Mouse (Mus musculus): Measurements from ENCODE around the gene Cys1. TPM values are rescaled to one million over a fixed set of nuclear protein-coding genes. Genes with fewer than 3 reads are reported as not detected.

The Cys1 gene
- polyA plus RNA-seq, 1 experiment from 2014 or later: 10.7 TPM

DNA sequence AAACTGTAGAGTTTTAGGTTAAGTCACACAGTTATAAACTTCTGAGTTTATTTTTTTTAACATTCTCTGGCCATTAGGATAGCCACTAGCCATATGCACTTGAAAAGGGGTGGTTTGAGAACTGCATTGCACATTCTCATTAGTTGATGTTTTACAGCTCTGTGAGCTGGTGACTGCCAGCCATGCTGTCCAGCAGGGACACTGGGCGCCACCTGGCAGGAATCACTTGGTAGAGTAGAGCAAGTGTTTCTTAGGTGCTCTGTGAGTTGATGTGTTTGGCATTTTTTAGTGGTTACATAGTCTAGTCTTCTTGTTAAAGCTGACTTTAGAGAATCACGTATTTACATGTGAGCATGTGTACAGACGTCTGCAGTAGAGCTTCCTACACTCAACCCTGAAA, 25.2 kb downstream of the Cys1 start:
- ATAC-seq (ENCODE audit: low FRiP score, low TSS enrichment): no peak
- Histone ChIP-seq H3K4me2 (replicated peaks; ENCODE audit: low read depth, low read length) (no peak overlapping the region), H3K27me3 (ENCODE audit: control insufficient read depth, insufficient read depth, low read length) (no peaks in the 10 kb centered on the region), H3K9me3 (ENCODE audit: control insufficient read depth, low read length) (no peaks in the 10 kb centered on the region), H3K4me3 (ENCODE audit: low read length) (no peak overlapping the region), H3K36me3 (ENCODE audit: control insufficient read depth, insufficient read depth, low read length) (peaks cover 58% of the 10 kb centered on the region), H3K9ac (ENCODE audit: low read depth, low read length) (no peak overlapping the region), H3K4me1 (ENCODE audit: control insufficient read depth, insufficient read depth, low read length) (peaks cover 30% of the 10 kb centered on the region), H3K27ac (ENCODE audit: low read depth, low read length) (no peak overlapping the region)
- WGBS: 79% methylated on average over 3 of the region's 3 CpGs

DNA sequence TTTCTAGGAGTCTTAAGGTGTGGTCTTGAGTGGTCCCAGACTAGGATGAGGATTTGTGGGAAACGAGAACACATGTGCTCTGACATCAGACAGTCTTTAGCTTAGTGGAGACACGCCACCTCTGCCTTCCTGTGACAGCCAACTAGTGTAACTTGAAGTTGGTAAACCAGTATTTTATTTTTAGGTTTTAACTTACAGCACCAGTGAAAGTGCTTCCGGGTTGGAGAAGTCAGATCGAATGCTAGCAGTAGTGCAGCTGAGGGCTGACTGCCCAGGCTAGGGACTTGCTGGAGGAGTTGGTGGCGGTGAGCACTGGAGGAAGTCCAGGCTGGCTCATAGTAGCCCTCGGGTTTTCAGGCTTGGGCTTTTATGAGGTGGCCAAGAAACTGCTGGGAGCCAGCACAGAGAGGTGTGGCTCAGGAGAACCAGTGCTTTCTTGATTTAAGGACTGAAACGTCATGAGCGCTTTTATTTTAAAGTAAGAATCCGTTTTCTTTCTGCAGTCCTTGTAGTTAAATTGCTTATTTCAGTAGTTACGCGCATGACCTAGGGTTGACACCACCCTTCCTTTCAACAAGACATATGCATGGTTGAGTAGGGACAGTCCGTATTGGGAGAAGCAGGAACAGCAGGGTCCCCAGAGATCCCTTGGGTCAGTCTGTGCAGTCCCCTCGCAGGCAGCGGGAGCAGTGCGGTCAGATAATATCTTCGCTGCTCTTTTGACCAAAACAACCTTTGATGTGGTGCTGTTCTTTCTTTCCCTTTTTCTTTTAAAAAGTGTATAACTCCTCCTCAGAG, 27.3 kb downstream of the Cys1 start:
- H3K9me3 ChIP-seq (ENCODE audit: control insufficient read depth, low read length): no peaks in the 10 kb centered on the region
- no peaks in the 10 kb centered on the region for H3K27me3 ChIP-seq (ENCODE audit: control insufficient read depth, insufficient read depth, low read length)
- peaks cover 46% of the 10 kb centered on the region for H3K36me3 ChIP-seq (ENCODE audit: control insufficient read depth, insufficient read depth, low read length)
- no peak for ATAC-seq (ENCODE audit: low FRiP score, low TSS enrichment)
- H3K9ac ChIP-seq (ENCODE audit: low read depth, low read length): no peak overlapping the region; the same call in 1 of the 2 replicates
- peaks cover 38% of the 10 kb centered on the region for H3K4me1 ChIP-seq (ENCODE audit: control insufficient read depth, insufficient read depth, low read length)
- whole genome bisulfite sequencing: 73% methylated on average over 16 of the region's 16 CpGs
- no peak overlapping the region for H3K27ac ChIP-seq (ENCODE audit: low read depth, low read length)
- H3K4me3 ChIP-seq (ENCODE audit: low read length): no peak overlapping the region
- no peak overlapping the region for H3K4me2 ChIP-seq (replicated peaks; ENCODE audit: low read depth, low read length)

GRCm38 (mm10) chr12:24651642-24652342, 29.8 kb downstream of the Cys1 start:
- Histone ChIP-seq H3K9ac (ENCODE audit: low read depth, low read length) (peak overlapping the region; percentile 93), H3K4me2 (replicated peaks; ENCODE audit: low read depth, low read length) (peak overlapping the region; percentile 58), H3K27ac (ENCODE audit: low read depth, low read length) (peak overlapping the region; percentile 94), H3K4me3 (ENCODE audit: low read length) (peak overlapping the region; percentile 96), H3K9me3 (ENCODE audit: control insufficient read depth, low read length) (no peaks in the 10 kb centered on the region), H3K36me3 (ENCODE audit: control insufficient read depth, insufficient read depth, low read length) (peaks cover 28% of the 10 kb centered on the region), H3K27me3 (ENCODE audit: control insufficient read depth, insufficient read depth, low read length) (no peaks in the 10 kb centered on the region), H3K4me1 (ENCODE audit: control insufficient read depth, insufficient read depth, low read length) (peaks cover 38% of the 10 kb centered on the region)
- peak; percentile 83 for ATAC-seq (ENCODE audit: low FRiP score, low TSS enrichment)
- WGBS: 2% methylated on average over 32 of the region's 36 CpGs

- H3K9ac ChIP-seq (ENCODE audit: low read depth, low read length): peak within 1 kb of the TSS; percentile 93
- peak within 1 kb of the TSS; percentile 94 for H3K27ac ChIP-seq (ENCODE audit: low read depth, low read length)
- ATAC-seq (ENCODE audit: low FRiP score, low TSS enrichment): peak; percentile 95
- H3K36me3 ChIP-seq (ENCODE audit: control insufficient read depth, insufficient read depth, low read length): peaks cover 25% of the 10 kb centered on the region
- no peaks in the 10 kb centered on the region for H3K27me3 ChIP-seq (ENCODE audit: control insufficient read depth, insufficient read depth, low read length)
- H3K4me1 ChIP-seq (ENCODE audit: control insufficient read depth, insufficient read depth, low read length): peaks cover 35% of the 10 kb centered on the region
- H3K4me3 ChIP-seq (ENCODE audit: low read length): peak within 1 kb of the TSS; percentile 96
- under 1% methylated on average over 67 of the region's 68 CpGs for WGBS
- H3K9me3 ChIP-seq (ENCODE audit: control insufficient read depth, low read length): no peaks in the 10 kb centered on the region
- peak within 1 kb of the TSS; percentile 58 for H3K4me2 ChIP-seq (replicated peaks; ENCODE audit: low read depth, low read length)
Observed at GRCm38 (mm10) chr12:24651063-24651557, 30.5 kb downstream of the Cys1 start, which contains the start of gene Klf11. Gene Klf11, plus strand, starts transcription at chr12:24651274.

DNA sequence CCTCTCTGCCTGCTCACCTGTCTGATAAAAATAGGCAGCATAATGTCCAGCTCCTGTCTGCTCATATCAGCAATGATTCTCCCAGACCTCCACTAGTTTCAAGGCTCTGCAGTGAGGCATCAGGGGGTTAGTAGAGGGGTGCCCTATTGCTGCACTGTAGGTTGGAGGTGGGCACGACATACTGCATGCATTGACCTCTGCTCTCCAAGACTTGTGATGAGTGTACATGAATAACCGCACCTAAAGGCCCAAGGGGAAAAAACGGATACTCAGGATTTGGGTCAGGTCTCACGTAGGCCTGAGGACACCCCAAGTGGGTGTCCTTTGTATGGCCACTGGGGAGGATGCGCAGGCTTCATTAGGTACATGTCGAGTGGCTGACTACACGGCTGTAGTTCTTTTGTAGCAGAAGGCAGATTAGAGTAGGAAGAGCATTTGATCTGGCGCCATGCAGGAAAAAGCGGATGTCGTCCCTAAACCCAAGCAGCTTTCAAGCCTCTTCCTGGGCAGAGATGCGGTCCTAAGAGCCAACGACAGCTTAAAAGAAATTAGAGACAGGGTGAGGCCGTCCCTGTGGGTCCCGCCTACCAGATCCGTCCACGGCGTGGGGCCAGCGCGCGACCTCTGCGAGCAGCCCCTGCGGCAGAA, 31.1 kb downstream of the Cys1 start:
- Histone ChIP-seq H3K27ac (ENCODE audit: low read depth, low read length) (peak overlapping the region; percentile 78), H3K4me2 (replicated peaks; ENCODE audit: low read depth, low read length) (peak overlapping the region; percentile 58), H3K27me3 (ENCODE audit: control insufficient read depth, insufficient read depth, low read length) (no peaks in the 10 kb centered on the region), H3K9me3 (ENCODE audit: control insufficient read depth, low read length) (no peaks in the 10 kb centered on the region), H3K4me1 (ENCODE audit: control insufficient read depth, insufficient read depth, low read length) (peaks cover 35% of the 10 kb centered on the region), H3K36me3 (ENCODE audit: control insufficient read depth, insufficient read depth, low read length) (peaks cover 19% of the 10 kb centered on the region), H3K4me3 (ENCODE audit: low read length) (peak overlapping the region; percentile 96), H3K9ac (ENCODE audit: low read depth, low read length) (peak overlapping the region; percentile 42; the same call in 1 of the 2 replicates)
- ATAC-seq (ENCODE audit: low FRiP score, low TSS enrichment): peak; percentile 6
- 5% methylated on average over 22 of the region's 22 CpGs for WGBS

- peaks cover 24% of the 10 kb centered on the region for H3K4me1 ChIP-seq (ENCODE audit: control insufficient read depth, insufficient read depth, low read length)
- no peak overlapping the region for H3K9ac ChIP-seq (ENCODE audit: low read depth, low read length)
- ATAC-seq (ENCODE audit: low FRiP score, low TSS enrichment): no peak
- H3K27ac ChIP-seq (ENCODE audit: low read depth, low read length): no peak overlapping the region
- H3K4me3 ChIP-seq (ENCODE audit: low read length): no peak overlapping the region
- H3K27me3 ChIP-seq (ENCODE audit: control insufficient read depth, insufficient read depth, low read length): no peaks in the 10 kb centered on the region
- H3K36me3 ChIP-seq (ENCODE audit: control insufficient read depth, insufficient read depth, low read length): no peaks in the 10 kb centered on the region
- no peak overlapping the region for H3K4me2 ChIP-seq (replicated peaks; ENCODE audit: low read depth, low read length)
- H3K9me3 ChIP-seq (ENCODE audit: control insufficient read depth, low read length): no peaks in the 10 kb centered on the region
- WGBS: 74% methylated on average over 1 of the region's 1 CpGs
Observed at GRCm38 (mm10) chr12:24648094-24648493, 33.5 kb downstream of the Cys1 start.

DNA sequence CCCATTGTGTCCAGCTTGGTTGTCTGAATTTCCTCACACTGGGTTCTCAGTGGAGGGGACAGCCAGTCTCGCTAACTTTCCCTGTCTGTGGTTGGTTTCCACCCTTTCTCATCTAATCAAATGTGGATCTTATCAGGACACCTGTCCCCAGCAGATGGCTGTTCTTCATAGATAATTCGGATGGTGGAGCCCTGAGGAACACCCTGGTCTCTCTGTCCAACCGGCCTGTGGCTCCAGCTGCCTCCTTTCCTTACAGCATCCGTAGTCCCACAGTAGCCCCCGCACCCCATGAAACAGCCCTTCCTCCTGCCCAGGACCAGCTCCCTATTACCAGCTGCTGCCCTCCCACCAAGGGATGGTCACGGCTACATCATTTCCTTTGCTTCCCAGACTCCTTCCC, 35.7 kb downstream of the Cys1 start:
- Histone ChIP-seq H3K27ac (ENCODE audit: low read depth, low read length) (no peak overlapping the region), H3K27me3 (ENCODE audit: control insufficient read depth, insufficient read depth, low read length) (no peaks in the 10 kb centered on the region), H3K4me2 (replicated peaks; ENCODE audit: low read depth, low read length) (no peak overlapping the region), H3K36me3 (ENCODE audit: control insufficient read depth, insufficient read depth, low read length) (no peaks in the 10 kb centered on the region), H3K4me1 (ENCODE audit: control insufficient read depth, insufficient read depth, low read length) (0 out of 2 replicates have a peak, but pooled peaks cover 13% of the 10 kb centered on the region), H3K9ac (ENCODE audit: low read depth, low read length) (no peak overlapping the region), H3K4me3 (ENCODE audit: low read length) (no peak overlapping the region), H3K9me3 (ENCODE audit: control insufficient read depth, low read length) (no peaks in the 10 kb centered on the region)
- 77% methylated on average over 6 of the region's 6 CpGs for WGBS
- ATAC-seq (ENCODE audit: low FRiP score, low TSS enrichment): no peak

- ATAC-seq (ENCODE audit: low FRiP score, low TSS enrichment): no peak
- no peak overlapping the region for H3K4me2 ChIP-seq (replicated peaks; ENCODE audit: low read depth, low read length)
- H3K9ac ChIP-seq (ENCODE audit: low read depth, low read length): no peak overlapping the region
- no peaks in the 10 kb centered on the region for H3K36me3 ChIP-seq (ENCODE audit: control insufficient read depth, insufficient read depth, low read length)
- no peak overlapping the region for H3K4me3 ChIP-seq (ENCODE audit: low read length)
- 10% methylated on average over 1 of the region's 1 CpGs for WGBS
- H3K27me3 ChIP-seq (ENCODE audit: control insufficient read depth, insufficient read depth, low read length): no peaks in the 10 kb centered on the region
- H3K4me1 ChIP-seq (ENCODE audit: control insufficient read depth, insufficient read depth, low read length): 0 out of 2 replicates have a peak, but pooled peaks cover 5% of the 10 kb centered on the region
- H3K27ac ChIP-seq (ENCODE audit: low read depth, low read length): no peak overlapping the region
- no peaks in the 10 kb centered on the region for H3K9me3 ChIP-seq (ENCODE audit: control insufficient read depth, low read length)
Observed at GRCm38 (mm10) chr12:24644125-24644571, 37.5 kb downstream of the Cys1 start.

Measured in kidney, embryonic 14.5 days (tissue).